Mouse (Mus musculus) heart, embryonic 10.5 days (tissue): ENCODE measurements at regions not wholly inside any gene's neighbourhood (a gene's known extent, or its start where the extent isn't known, plus 50 kb on each side); places are given as distances from the start of the nearest gene placed in this dataset.

Experiments used
- DNase-seq: peaks from one replicate; pipeline ENCODE4 v3.0.0-alpha.2; 2017; ENCODE audit warnings: low spot score
- H3K27ac ChIP-seq: fragments of 300-500 bp; sonication (generic); 2 replicates; pipeline ENCODE4 v1.5.1; 2016; ENCODE audit warnings: mild to moderate bottlenecking
- H3K27me3 ChIP-seq: fragments of 300-500 bp; sonication (generic); 2 replicates; pipeline ENCODE4 v1.6.1; 2016; ENCODE audit warnings: mild to moderate bottlenecking; ENCODE audit not compliant: poor library complexity, insufficient read depth, severe bottlenecking
- H3K36me3 ChIP-seq: fragments of 300-500 bp; sonication (generic); 2 replicates; pipeline ENCODE4 v1.6.1; 2016; ENCODE audit warnings: mild to moderate bottlenecking, moderate library complexity
- H3K4me1 ChIP-seq: fragments of 300-500 bp; sonication (generic); 2 replicates; pipeline ENCODE4 v1.6.1; 2016; ENCODE audit warnings: mild to moderate bottlenecking
- H3K4me3 ChIP-seq: fragments of 300-500 bp; sonication (generic); 2 replicates; pipeline ENCODE4 v1.5.1; 2016; ENCODE audit warnings: mild to moderate bottlenecking, moderate library complexity
- H3K9me3 ChIP-seq: fragments of 300-500 bp; sonication (generic); 2 replicates; pipeline ENCODE4 v1.6.1; 2016; ENCODE audit warnings: mild to moderate bottlenecking, moderate library complexity
- WGBS: fragments of 180-500 bp; shearing (Covaris S2); methylation state at CpG from one replicate; pipeline ENCODE4 v1.1.7; 2016; 5-methylcytosine and 5-hydroxymethylcytosine counted together

DNA sequence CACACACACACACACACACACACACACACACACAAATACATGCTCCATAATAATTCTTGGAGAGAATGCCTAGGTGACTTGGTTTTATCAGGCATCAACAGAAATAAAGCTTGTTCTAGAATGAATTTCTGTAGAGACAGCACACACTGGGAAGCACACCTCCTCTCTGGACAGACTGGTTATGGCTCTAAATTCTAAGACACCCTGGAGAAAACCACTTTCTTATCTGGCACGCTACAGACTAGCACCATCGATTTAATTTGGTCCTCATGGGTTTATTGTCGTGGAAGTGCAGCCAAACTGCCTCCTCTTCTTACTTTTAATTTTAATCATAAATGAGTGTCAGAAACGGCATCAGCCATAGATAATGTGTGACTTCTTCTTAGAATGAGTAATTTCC is 422.8 kb upstream of the Adgrl2 start:
- H3K36me3 ChIP-seq, result no peaks in the 10 kb centered on the region
- H3K4me1 ChIP-seq, result peaks cover under 1% of the 10 kb centered on the region; the same call in 1 of the 2 replicates
- 75% methylated on average over 4 of the region's 4 CpGs for whole genome bisulfite sequencing
- no peak overlapping the region for H3K27ac ChIP-seq
- H3K9me3 ChIP-seq, result no peaks in the 10 kb centered on the region
- no peak overlapping the region for H3K4me3 ChIP-seq
- H3K27me3 ChIP-seq, result no peaks in the 10 kb centered on the region
- DNase-seq, result no peak

DNA sequence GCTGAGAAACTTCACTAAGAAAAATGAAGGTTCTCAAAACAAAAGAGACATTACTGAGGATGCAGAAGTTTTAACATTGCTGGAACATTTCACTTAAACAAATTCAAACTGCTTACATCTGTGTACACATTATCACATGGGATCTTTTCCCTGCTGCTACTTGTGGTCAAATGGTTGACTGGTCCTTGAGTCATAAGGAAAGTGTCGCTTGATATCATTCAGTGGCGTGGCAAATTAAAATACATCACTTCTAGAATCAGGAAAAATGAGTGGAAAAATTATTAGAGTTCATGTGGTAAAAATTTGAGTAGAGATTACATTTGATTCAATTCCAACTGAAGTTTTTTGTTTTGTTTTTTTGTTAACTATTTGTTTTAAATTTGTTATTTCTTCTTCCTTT is 420.2 kb upstream of the Adgrl2 start:
- peaks cover 12% of the 10 kb centered on the region for H3K4me1 ChIP-seq
- H3K27ac ChIP-seq, result no peak overlapping the region
- no peaks in the 10 kb centered on the region for H3K9me3 ChIP-seq
- H3K4me3 ChIP-seq, result no peak overlapping the region
- H3K27me3 ChIP-seq, result no peaks in the 10 kb centered on the region
- no peak for DNase-seq
- 85% methylated on average over 2 of the region's 2 CpGs for WGBS
- no peaks in the 10 kb centered on the region for H3K36me3 ChIP-seq

DNA sequence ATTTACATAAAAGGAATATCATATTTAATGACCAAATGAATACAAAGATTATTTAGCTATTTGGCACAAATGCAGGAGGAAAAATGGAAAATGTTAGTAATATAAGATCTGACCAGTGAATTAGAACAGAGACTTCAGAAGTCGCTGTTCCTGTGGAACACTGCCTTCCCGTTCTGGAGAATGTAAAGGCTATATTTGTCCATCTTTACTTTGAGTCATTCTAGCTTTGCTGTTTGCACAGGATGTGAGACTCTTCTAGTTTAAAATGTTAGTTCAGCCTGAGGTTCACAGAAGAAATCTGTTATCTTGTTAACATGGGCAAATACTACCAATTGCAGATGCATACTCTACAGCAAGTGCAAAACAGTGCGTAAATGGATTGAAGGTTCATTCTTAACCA is 418.5 kb upstream of the Adgrl2 start:
- Histone ChIP-seq H3K27ac (no peak overlapping the region), H3K4me1 (peaks cover 12% of the 10 kb centered on the region), H3K4me3 (no peak overlapping the region), H3K27me3 (no peaks in the 10 kb centered on the region), H3K36me3 (no peaks in the 10 kb centered on the region), H3K9me3 (no peaks in the 10 kb centered on the region)
- no peak for DNase-seq
- WGBS, result 71% methylated on average over 3 of the region's 3 CpGs

DNA sequence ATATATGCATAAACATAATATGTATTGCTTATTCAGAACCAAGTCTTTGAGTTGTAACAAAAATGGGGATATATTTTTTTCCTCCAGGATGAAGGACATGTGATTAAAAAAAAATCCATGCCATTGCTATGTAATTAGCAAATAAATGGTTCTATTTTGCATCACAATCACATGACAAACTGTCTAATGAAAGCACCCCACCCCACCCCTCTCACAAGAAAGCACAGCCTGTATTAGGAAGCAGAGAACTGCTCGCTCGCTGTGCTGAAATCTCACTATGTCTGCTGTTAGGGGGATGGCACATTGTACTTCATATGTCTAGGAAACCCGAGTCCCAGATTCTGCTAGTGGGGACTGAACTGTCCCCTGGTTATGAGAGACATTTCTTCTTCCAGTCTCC is 415.5 kb upstream of the Adgrl2 start:
- 62% methylated on average over 3 of the region's 3 CpGs for WGBS
- DNase-seq, result no peak
- H3K27me3 ChIP-seq, result no peaks in the 10 kb centered on the region

DNA sequence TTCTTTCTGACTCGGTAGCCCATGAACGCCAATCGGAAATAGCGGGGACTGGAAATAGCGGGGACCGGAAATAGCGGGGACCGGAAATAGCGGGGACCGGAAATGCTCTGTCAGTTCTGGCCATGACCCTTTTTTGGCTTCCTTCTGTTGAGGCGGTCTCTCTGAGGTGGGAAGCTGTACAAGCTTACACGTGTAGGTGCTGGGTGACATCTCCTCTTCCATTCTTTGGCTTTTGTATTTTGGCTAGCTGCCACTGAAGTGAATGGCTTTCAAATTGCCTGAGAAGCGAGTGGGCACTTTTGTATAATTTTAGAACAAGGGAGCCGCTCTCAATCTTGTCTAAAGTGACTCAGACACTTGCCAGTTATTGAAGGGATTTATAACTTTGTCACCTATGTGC is 414.3 kb upstream of the Adgrl2 start:
- Histone ChIP-seq H3K27me3 (no peaks in the 10 kb centered on the region), H3K36me3 (no peaks in the 10 kb centered on the region), H3K4me3 (no peak overlapping the region), H3K9me3 (no peaks in the 10 kb centered on the region), H3K4me1 (peaks cover 12% of the 10 kb centered on the region), H3K27ac (no peak overlapping the region)
- no peak for DNase-seq
- WGBS, result 86% methylated on average over 14 of the region's 14 CpGs

More for the DNA sequence above, 415.5 kb upstream of the Adgrl2 start:
- H3K27ac ChIP-seq, result no peak overlapping the region
- no peak overlapping the region for H3K4me3 ChIP-seq
- peaks cover 12% of the 10 kb centered on the region for H3K4me1 ChIP-seq
- H3K9me3 ChIP-seq, result no peaks in the 10 kb centered on the region
- no peaks in the 10 kb centered on the region for H3K36me3 ChIP-seq

DNA sequence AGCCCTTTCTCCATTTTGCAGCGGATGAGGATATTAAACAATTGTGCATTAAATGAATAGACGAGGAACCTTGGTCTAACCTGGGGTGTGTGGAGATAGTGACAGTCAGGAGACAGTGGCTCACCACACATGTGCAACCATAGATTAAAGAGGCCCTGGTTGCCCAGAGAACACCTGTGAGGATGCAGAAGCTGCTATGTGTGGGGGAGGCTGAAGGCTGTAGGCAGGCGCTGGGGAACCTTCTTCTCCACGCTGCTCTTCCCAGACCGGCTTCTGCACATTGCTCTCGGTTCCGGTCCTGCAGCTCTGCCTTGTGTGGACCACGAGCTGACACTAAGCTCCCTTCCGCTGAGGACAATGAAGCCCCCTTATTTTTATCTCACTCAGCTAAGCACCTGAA is 412.1 kb upstream of the Adgrl2 start:
- peaks cover 7% of the 10 kb centered on the region for H3K4me1 ChIP-seq
- WGBS, result 80% methylated on average over 9 of the region's 9 CpGs
- no peak overlapping the region for H3K27ac ChIP-seq
- no peaks in the 10 kb centered on the region for H3K27me3 ChIP-seq
- DNase-seq, result no peak
- H3K4me3 ChIP-seq, result no peak overlapping the region
- no peaks in the 10 kb centered on the region for H3K9me3 ChIP-seq
- H3K36me3 ChIP-seq, result no peaks in the 10 kb centered on the region

DNA sequence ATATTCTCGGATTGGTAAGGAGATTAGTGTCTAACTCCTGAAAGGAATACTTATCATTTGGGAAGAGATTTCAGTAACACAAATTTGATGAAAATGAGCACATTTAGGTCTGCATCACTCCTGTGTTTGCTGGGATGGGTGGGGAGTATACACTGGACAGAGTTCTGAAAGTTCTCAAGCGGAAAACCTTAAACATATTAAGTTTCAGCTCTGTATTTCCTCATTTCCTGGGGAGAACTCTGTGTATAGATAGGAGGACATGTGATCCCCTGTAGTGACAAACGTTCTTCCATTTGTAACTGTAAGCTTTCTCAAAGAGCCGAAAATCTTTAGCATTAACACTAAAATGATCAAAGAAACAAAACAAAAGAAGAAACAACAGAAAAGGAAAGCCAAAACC is 404.7 kb upstream of the Adgrl2 start:
- Histone ChIP-seq H3K4me3 (no peak overlapping the region), H3K27me3 (no peaks in the 10 kb centered on the region), H3K4me1 (no peaks in the 10 kb centered on the region), H3K36me3 (no peaks in the 10 kb centered on the region), H3K27ac (no peak overlapping the region), H3K9me3 (no peaks in the 10 kb centered on the region)
- no peak for DNase-seq
- 59% methylated on average over 4 of the region's 4 CpGs for WGBS

DNA sequence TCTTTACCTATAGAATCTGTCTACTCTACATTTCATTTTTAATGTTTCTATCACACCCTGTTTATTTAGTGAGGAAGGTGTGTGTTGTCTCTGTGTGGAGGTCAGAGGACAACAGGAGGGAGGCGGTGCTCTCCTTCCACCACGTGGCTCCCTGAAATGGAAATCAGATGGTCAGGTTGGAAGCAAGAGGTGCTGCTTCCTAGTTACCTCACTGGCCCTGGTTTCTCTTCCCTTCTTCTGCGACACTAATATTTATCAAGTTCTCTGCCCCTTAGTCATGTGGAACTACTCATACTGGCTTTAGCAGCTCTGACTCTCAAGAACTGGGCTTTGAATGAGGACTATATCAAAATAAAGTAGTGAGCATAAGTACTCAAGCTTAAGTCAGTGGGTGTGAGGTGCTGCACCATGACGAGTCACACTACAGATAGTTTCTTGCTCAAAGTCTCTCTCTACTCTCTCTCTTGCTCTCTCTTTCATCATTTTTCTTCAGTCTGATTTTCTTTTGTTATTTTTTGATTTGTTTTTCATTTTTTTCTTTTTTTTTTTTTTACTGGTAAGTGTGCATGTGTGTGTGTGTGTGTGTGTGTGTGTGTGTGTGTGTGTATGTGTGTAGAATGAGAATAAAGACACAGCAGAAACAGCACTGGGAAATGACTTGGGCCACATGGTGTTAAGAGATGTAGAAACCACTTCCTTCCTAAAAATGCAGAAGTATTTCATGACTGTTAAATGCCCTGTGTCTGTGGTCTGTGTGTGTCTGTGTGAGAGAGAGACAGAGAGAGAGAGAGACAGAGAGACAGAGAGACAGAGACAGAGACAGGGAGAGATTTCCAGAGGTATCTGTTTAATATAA is 403.2 kb upstream of the Adgrl2 start:
- no peaks in the 10 kb centered on the region for H3K36me3 ChIP-seq
- H3K4me1 ChIP-seq, result no peaks in the 10 kb centered on the region
- H3K27me3 ChIP-seq, result no peaks in the 10 kb centered on the region
- 66% methylated on average over 4 of the region's 4 CpGs for WGBS
- no peak overlapping the region for H3K4me3 ChIP-seq
- H3K27ac ChIP-seq, result no peak overlapping the region
- H3K9me3 ChIP-seq, result no peaks in the 10 kb centered on the region
- no peak for DNase-seq

DNA sequence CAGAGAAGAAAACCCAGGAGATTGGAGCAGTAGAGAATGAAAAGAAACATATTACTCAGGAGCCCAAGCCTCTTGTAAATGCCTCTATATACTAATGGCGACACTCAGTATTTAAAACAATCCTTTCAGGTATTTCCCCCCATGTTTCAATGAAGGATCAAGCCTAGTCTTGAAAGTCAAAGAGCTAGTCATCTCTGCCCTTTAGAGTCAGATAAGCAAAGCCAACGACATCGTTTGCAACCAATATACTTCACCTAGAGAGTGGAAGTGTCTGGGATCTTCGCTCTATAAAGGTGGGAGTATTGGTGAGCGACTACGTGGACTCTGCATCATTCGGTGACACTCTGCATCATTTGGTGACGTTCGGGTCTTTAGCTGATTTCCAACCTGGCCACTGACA is 401.8 kb upstream of the Adgrl2 start:
- no peak overlapping the region for H3K4me3 ChIP-seq
- peaks cover 3% of the 10 kb centered on the region; the same call in 1 of the 2 replicates for H3K4me1 ChIP-seq
- no peaks in the 10 kb centered on the region for H3K9me3 ChIP-seq
- no peaks in the 10 kb centered on the region for H3K27me3 ChIP-seq
- no peak for DNase-seq
- 91% methylated on average over 9 of the region's 9 CpGs for WGBS
- H3K36me3 ChIP-seq, result no peaks in the 10 kb centered on the region
- H3K27ac ChIP-seq, result no peak overlapping the region

DNA sequence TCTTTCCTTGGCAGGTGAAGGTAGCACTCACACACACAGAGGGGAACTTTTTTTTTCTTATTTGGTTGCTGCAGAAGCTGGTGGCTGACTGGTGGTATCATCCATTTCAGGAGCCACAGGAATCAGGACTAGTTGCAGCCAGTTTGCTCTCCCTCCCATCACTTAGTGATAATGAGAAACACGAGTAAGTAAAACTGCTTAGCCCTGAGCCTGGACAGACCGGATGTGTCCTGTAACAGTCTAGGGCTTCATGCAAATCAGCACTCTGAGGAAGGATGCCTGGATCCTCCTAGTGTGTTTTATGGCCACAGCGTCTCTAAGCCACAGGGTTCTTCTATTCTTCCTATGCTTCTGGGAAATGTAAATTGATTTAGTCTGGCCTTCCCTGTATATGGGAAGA is 397.2 kb upstream of the Adgrl2 start:
- no peak overlapping the region for H3K27ac ChIP-seq
- DNase-seq, result no peak
- H3K36me3 ChIP-seq, result no peaks in the 10 kb centered on the region
- no peak overlapping the region for H3K4me3 ChIP-seq
- 25% methylated on average over 3 of the region's 3 CpGs for WGBS
- H3K9me3 ChIP-seq, result no peaks in the 10 kb centered on the region
- peaks cover 3% of the 10 kb centered on the region; the same call in 1 of the 2 replicates for H3K4me1 ChIP-seq
- no peaks in the 10 kb centered on the region for H3K27me3 ChIP-seq

DNA sequence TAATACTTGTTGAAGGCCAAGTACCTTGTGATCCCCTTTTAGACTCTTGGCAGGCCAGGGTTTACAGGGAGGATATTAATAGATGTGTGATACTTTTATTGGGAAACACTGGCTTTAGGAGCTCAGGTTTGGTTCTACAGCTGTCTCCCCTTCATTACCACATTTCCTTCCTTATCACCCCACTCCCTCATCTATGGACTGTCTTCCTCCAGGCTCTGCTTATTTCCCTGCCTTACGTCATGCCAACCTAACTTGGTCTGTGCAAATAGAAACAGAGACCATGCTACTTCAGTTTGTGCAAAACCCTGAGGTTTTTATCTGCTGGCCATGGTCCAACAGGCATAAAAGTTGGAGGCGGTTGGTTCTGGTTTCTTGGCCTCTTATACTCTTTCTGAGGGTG is 395.7 kb upstream of the Adgrl2 start:
- peaks cover 6% of the 10 kb centered on the region; the same call in 1 of the 2 replicates for H3K4me1 ChIP-seq
- H3K27me3 ChIP-seq, result no peaks in the 10 kb centered on the region
- 61% methylated on average over 2 of the region's 2 CpGs for WGBS
- no peak overlapping the region for H3K27ac ChIP-seq
- no peak for DNase-seq
- H3K4me3 ChIP-seq, result no peak overlapping the region
- H3K36me3 ChIP-seq, result no peaks in the 10 kb centered on the region
- H3K9me3 ChIP-seq, result no peaks in the 10 kb centered on the region

DNA sequence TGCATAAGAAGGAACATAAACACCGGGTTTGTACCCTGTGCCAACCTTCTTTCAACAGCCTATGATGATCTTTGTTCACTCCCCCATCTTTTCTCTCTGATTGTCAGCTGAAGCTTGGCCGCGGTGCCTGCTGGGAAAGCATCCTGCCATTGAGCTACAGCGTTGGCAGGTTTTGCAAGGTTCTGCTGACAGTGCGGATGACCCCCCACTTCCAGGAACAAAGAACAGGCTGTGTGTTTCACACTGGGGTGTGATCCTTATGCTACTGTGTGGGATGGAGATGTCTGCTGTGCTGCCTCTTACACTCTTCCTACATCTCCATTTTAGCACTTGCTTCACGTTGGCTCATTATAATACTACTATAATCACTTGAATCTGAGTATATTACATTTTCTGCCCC is 395.0 kb upstream of the Adgrl2 start:
- H3K4me3 ChIP-seq, result no peak overlapping the region
- 52% methylated on average over 6 of the region's 6 CpGs for WGBS
- no peak overlapping the region for H3K27ac ChIP-seq
- H3K9me3 ChIP-seq, result no peaks in the 10 kb centered on the region
- no peak for DNase-seq
- H3K27me3 ChIP-seq, result no peaks in the 10 kb centered on the region
- H3K4me1 ChIP-seq, result peaks cover 6% of the 10 kb centered on the region; the same call in 1 of the 2 replicates
- H3K36me3 ChIP-seq, result no peaks in the 10 kb centered on the region

DNA sequence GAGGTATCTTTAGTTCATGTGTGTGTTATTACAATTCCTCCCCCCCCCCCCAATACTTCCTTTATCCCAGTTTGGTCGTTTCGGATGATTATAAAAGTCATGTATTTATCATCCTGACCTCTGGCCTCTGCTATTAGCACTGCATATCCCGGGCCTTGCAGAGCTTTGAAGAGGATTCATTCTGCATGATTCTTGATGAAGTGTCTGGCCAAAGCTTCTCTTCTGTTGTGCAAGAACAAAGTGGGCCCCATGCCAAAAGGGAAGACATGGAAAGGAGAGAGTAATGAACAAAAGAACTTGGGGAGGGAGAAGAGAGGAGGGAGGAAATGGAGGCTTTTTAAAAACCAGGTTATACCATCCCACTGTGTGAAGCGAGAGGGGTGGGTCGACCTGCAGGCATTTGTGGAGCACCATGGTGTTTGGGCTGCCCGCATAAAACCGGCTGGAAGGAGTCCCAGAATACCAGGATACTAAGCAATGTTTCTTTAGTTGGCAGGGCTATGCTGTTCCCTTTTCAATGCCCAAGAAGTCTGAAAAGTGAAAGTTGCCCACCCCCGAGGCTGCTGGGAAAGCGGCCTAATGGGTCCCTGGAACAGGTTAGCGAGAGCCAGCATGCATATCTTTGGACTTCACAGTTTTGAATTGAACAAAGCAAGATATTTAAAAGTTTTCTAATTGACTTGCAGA is 391.3 kb upstream of the Adgrl2 start:
- no peaks in the 10 kb centered on the region for H3K9me3 ChIP-seq
- no peak overlapping the region for H3K4me3 ChIP-seq
- 77% methylated on average over 10 of the region's 10 CpGs for WGBS
- H3K27ac ChIP-seq, result no peak overlapping the region
- peaks cover 3% of the 10 kb centered on the region; the same call in 1 of the 2 replicates for H3K4me1 ChIP-seq
- no peaks in the 10 kb centered on the region for H3K27me3 ChIP-seq
- no peak for DNase-seq
- no peaks in the 10 kb centered on the region for H3K36me3 ChIP-seq
